Mouse (Mus musculus) cerebellum, adult 2 months (tissue): ENCODE measurements around the gene Lipm. TPM values are rescaled to one million over a fixed set of nuclear protein-coding genes. Genes with fewer than 3 reads are reported as not detected.

Source experiments
- DNase-seq, 2 experiments: peaks; one replicate each; pipeline ENCODE4 v3.0.0; 2021
- H3K27ac ChIP-seq: fragments of 200-500 bp; 2 replicates; pipeline ENCODE4 v1.5.1; 2012; ENCODE audit warnings: low read length, control low read depth, inconsistent platforms; ENCODE audit not compliant: insufficient read depth
- H3K27me3 ChIP-seq: fragments of 200-500 bp; 2 replicates; pipeline ENCODE4 v1.6.1; 2012; ENCODE audit warnings: inconsistent platforms, mild to moderate bottlenecking, low read length, moderate library complexity; ENCODE audit not compliant: control insufficient read depth, insufficient read depth
- H3K4me1 ChIP-seq: fragments of 200-500 bp; 2 replicates; pipeline ENCODE4 v1.6.1; 2011; ENCODE audit warnings: low read length; ENCODE audit not compliant: control insufficient read depth, insufficient read depth
- H3K4me3 ChIP-seq: fragments of 200-500 bp; replicated peaks from 2 replicates; pipeline ENCODE3; 2011; ENCODE audit warnings: mild to moderate bottlenecking, low read depth, low read length, control low read depth; ENCODE audit not compliant: insufficient read depth
- CTCF ChIP-seq: fragments of 200-500 bp; IDR thresholded peaks from 2 replicates; pipeline ENCODE4 v1.5.1; 2011; ENCODE audit warnings: low read depth, mild to moderate bottlenecking, control low read depth, low read length, moderate library complexity, borderline replicate concordance; ENCODE audit not compliant: insufficient read depth
- POLR2A ChIP-seq: fragments of 200-500 bp; IDR thresholded peaks from 2 replicates; pipeline ENCODE4 v1.6.1; 2011; ENCODE audit warnings: low read length, control low read depth, borderline replicate concordance; ENCODE audit not compliant: insufficient read depth
- WGBS: fragments of 180-500 bp; shearing (Covaris S2); methylation state at CpG from one replicate; pipeline ENCODE4 v1.1.7; 2018; 5-methylcytosine and 5-hydroxymethylcytosine counted together
- polyA plus RNA-seq: library from polyadenylated mRNA; depleted of rRNA; stranded (reverse); fragments of >200 nt; gene quantifications from 2 replicates; pipeline ENCODE4 v1.2.3, GENCODE M21; 2012; rRNA removed

Gene Lipm
- polyA plus RNA-seq, 1 experiment: not detected

DNA sequence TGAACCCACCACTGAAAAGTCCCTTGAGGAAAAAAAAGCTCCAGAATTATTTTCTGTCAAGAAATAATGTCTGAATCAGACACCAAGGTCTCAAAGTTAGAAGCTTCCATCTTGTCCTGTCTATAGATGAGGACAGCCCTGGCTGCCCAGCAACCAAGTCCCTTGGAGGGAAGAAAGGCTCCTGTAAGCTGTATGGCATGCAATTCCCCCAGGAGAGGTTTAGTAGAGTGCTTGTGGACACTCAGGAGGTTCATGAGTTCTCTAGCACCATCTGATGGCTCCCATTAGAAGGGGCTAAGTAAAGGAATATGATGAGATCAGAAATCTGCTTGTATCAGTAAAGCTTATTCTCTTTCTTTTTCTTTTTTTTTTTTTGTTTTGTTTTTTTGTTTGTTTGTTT lies 68.4 kb downstream of the Lipm start:
- Histone ChIP-seq H3K27me3 (no peaks in the 10 kb centered on the region), H3K27ac (no peak overlapping the region), H3K4me1 (no peaks in the 10 kb centered on the region), H3K4me3 (no peak overlapping the region)
- DNase-seq: no peak
- TF ChIP-seq POLR2A (no peak), CTCF (no peak)

GRCm38 (mm10) chr19:34171167-34171566 lies 70.4 kb downstream of the Lipm start:
- Histone ChIP-seq H3K27ac (no peak overlapping the region), H3K27me3 (no peaks in the 10 kb centered on the region), H3K4me3 (no peak overlapping the region), H3K4me1 (no peaks in the 10 kb centered on the region)
- 76% methylated on average over 3 of the region's 3 CpGs for WGBS
- DNase-seq: no peak
- TF ChIP-seq POLR2A: no peak
- TF ChIP-seq CTCF: no peak

Other genes with a start within 250 kb of the Lipm start
- gene Lipf, start 139.7 kb upstream of the Lipm start, polyA plus RNA-seq: not detected in 2 replicates
- gene Lipk, start 92.6 kb upstream of the Lipm start, polyA plus RNA-seq: not detected in 2 replicates
- gene Lipn, start 33.6 kb upstream of the Lipm start, polyA plus RNA-seq: not detected in 2 replicates
- 0.10 TPM in 1 of 2 replicates, not detected in the other for gene Ankrd22, start 65.1 kb downstream of the Lipm start, polyA plus RNA-seq
- gene Stambpl1, start 91.3 kb downstream of the Lipm start, polyA plus RNA-seq: 15.8 and 17.9 TPM in 2 replicates
- gene Acta2, start 154.7 kb downstream of the Lipm start, polyA plus RNA-seq: 22.0 and 28.4 TPM in 2 replicates
- gene Fas, start 189.7 kb downstream of the Lipm start, polyA plus RNA-seq: 1.5 and 1.8 TPM in 2 replicates